Mouse (Mus musculus) liver, embryonic 14.5 days (tissue): ENCODE measurements at regions not wholly inside any gene's neighbourhood (a gene's known extent, or its start where the extent isn't known, plus 50 kb on each side); places are given as distances from the start of the nearest gene placed in this dataset.

Source experiments
- CTCF ChIP-seq: IDR thresholded peaks from 2 replicates; pipeline ENCODE4 v1.5.1; 2016; ENCODE audit warnings: antibody characterized with exemption, low read depth, control low read depth
- EP300 ChIP-seq: IDR thresholded peaks from 2 replicates; pipeline ENCODE4 v1.6.1; 2016; ENCODE audit warnings: antibody characterized with exemption, low read depth

DNA sequence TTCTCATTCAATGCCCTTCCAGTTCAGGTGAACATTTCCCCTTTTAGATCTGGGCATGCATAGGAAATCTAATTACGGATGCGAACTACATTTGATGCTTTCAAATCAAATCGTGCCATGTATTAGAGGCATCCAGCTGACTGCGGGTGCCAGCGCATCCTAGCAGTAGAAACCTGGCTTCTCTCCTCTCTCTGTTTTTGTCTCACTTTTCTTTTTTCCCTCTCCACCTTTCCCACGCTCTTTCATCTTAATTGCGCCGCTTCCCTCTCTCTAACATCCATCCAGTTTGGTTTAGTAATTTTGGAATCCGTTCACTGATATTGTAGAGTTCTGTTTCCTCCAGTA, 322.4 kb downstream of the Edem1 start:
- no peak for TF ChIP-seq CTCF
- TF ChIP-seq EP300, result no peak
